Mouse (Mus musculus): ENCODE data around the gene Ttc9c.

Ttc9c gene

GRCm38 (mm10) chr19:8829660-8830059 is 10.5 kb upstream of the Ttc9c start, which contains the start of gene AC129217.1:
TSS of gene AC129217.1 (plus strand) at chr19:8829773.
- no peak for DNase-seq (ENCODE audit: low read depth)

GRCm38 (mm10) chr19:8822696-8823095 is 3.6 kb upstream of the Ttc9c start:
- DNase-seq (ENCODE audit: low read depth): no peak

- DNase-seq (ENCODE audit: low read depth): peak; percentile 35
Measured at GRCm38 (mm10) chr19:8821146-8821545, 2.0 kb upstream of the Ttc9c start.

GRCm38 (mm10) chr19:8820424-8820956 is 1.4 kb upstream of the Ttc9c start:
- DNase-seq (ENCODE audit: low read depth): no peak

GRCm38 (mm10) chr19:8819596-8820423 is 677 bp upstream of the Ttc9c start, which contains the start of gene Hnrnpul2:
TSS of gene Hnrnpul2 (plus strand) at chr19:8820010.
- peak; percentile 99 for DNase-seq (ENCODE audit: low read depth)

- no peak for DNase-seq (ENCODE audit: low read depth)
Measured at GRCm38 (mm10) chr19:8818301-8818798, 783 bp downstream of the Ttc9c start.

- no peak for DNase-seq (ENCODE audit: low read depth)
Measured at GRCm38 (mm10) chr19:8817001-8817400, 2.1 kb downstream of the Ttc9c start.

GRCm38 (mm10) chr19:8815812-8816211 is 3.3 kb downstream of the Ttc9c start:
- DNase-seq (ENCODE audit: low read depth): no peak

- DNase-seq (ENCODE audit: low read depth): no peak
Measured at GRCm38 (mm10) chr19:8806810-8807209, 12.3 kb downstream of the Ttc9c start.

- no peak for DNase-seq (ENCODE audit: low read depth)
Measured at GRCm38 (mm10) chr19:8803879-8804660, 15.1 kb downstream of the Ttc9c start.

GRCm38 (mm10) chr19:8803204-8803780 is 15.8 kb downstream of the Ttc9c start:
- no peak for DNase-seq (ENCODE audit: low read depth)

- DNase-seq (ENCODE audit: low read depth): peak; percentile 95
Measured at GRCm38 (mm10) chr19:8802130-8802821, 16.9 kb downstream of the Ttc9c start, which contains the start of gene Zbtb3. TSS of gene Zbtb3 (plus strand) at chr19:8802555.

- DNase-seq (ENCODE audit: low read depth): peak; percentile 40
Measured at GRCm38 (mm10) chr19:8798947-8799315, 20.2 kb downstream of the Ttc9c start.

- DNase-seq (ENCODE audit: low read depth): peak; percentile 92
Measured at GRCm38 (mm10) chr19:8798264-8798946, 20.7 kb downstream of the Ttc9c start, which contains the start of gene Polr2g. TSS of gene Polr2g (minus strand) at chr19:8798577.

- DNase-seq (ENCODE audit: low read depth): no peak
Measured at GRCm38 (mm10) chr19:8790171-8790570, 29.0 kb downstream of the Ttc9c start.

- no peak for DNase-seq (ENCODE audit: low read depth)
Measured at GRCm38 (mm10) chr19:8789171-8789570, 30.0 kb downstream of the Ttc9c start.

GRCm38 (mm10) chr19:8788521-8788920 is 30.6 kb downstream of the Ttc9c start:
- DNase-seq (ENCODE audit: low read depth): no peak

- peak; percentile 96 for DNase-seq (ENCODE audit: low read depth)
Measured at GRCm38 (mm10) chr19:8786008-8786781, 32.9 kb downstream of the Ttc9c start, which contains the start of gene Taf6l. TSS of gene Taf6l (minus strand) at chr19:8786417.

GRCm38 (mm10) chr19:8774951-8775421 is 44.1 kb downstream of the Ttc9c start:
- DNase-seq (ENCODE audit: low read depth): no peak

Measured in naive thymus-derived CD4-positive, alpha-beta T cell, adult 2 months (primary cell).